Mouse (Mus musculus) spleen, adult 2 months (tissue): Measurements from ENCODE around the gene Rpl36al.

Experiments
- CTCF ChIP-seq: fragments of 200-500 bp; IDR thresholded peaks from 2 replicates; pipeline ENCODE4 v1.5.1; 2011; ENCODE audit warnings: mild to moderate bottlenecking, inconsistent platforms; ENCODE audit not compliant: insufficient read depth, insufficient read length, insufficient replicate concordance; ENCODE audit errors: extremely low read depth
- POLR2A ChIP-seq: fragments of 200-500 bp; IDR thresholded peaks from 2 replicates; pipeline ENCODE4 v1.6.1; 2011; ENCODE audit warnings: low read depth, low read length, inconsistent platforms

DNA sequence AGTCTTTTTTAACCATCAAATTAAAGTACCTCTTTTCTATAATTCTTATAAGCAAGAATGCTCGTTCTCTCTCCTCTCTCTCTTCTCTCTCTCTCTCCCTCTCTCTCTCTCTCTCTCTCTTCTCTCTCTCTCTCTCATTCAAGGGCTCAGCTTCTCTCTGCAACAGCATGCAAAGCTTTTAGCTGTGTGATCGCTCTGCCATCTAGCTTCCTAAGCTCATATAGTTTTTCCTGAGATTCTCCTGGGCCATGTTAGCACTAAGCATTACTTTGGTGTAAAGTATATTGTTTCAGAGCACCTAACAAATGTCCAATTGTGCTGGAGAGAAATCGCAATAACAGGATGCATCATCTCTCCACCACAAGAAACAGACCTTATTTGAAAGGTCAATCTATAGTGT, 44.7 kb downstream of the Rpl36al start:
- TF ChIP-seq POLR2A (no peak), CTCF (no peak)
